Mouse (Mus musculus) MEL (cell line): ENCODE results near the gene Tent4b.

ENCODE experiments used
- ELF1 ChIP-seq: IDR thresholded peaks from 2 replicates; pipeline ENCODE4 v1.6.1; 2014; ENCODE audit warnings: low read depth, mild to moderate bottlenecking, inconsistent platforms, low read length, improper control_type of control experiment, moderate library complexity
- POLR2A ChIP-seq, 2 experiments: IDR thresholded peaks; 2 replicates each; pipeline ENCODE4 v1.6.1; 2011 to 2012; ENCODE audit warnings: low read length in 2 of 2, mild to moderate bottlenecking in 2 of 2, control low read depth in 1 of 2, improper control_type of control experiment in 1 of 2, low read depth in 1 of 2, moderate library complexity in 1 of 2; ENCODE audit not compliant: control insufficient read depth in 1 of 2, insufficient read depth in 1 of 2, poor library complexity in 1 of 2

- TF ChIP-seq POLR2A (IDR thresholded peaks at IDR 0.05; ENCODE audit: control insufficient read depth in 1 of 2, insufficient read depth in 1 of 2, low read depth in 1 of 2, low read length in 2 of 2, poor library complexity in 1 of 2) (no peak), ELF1 (no peak)
Measured at GRCm38 (mm10) chr8:88254957-88255356, 55.9 kb downstream of the Tent4b start.
